Mouse (Mus musculus) C2C12 (cell line): ENCODE measurements at regions not wholly inside any gene's neighbourhood (a gene's known extent, or its start where the extent isn't known, plus 50 kb on each side); places are given as distances from the start of the nearest gene placed in this dataset.

Source experiments
- H3K27me3 ChIP-seq: one replicate; pipeline ENCODE4 v1.6.1; 2011; ENCODE audit not compliant: control insufficient read depth, insufficient read depth, insufficient read length
- H3K36me3 ChIP-seq: one replicate; pipeline ENCODE4 v1.6.1; 2011; ENCODE audit not compliant: control insufficient read depth, insufficient read depth
- H3K4me3 ChIP-seq: one replicate; pipeline ENCODE4 v1.5.1; 2011; ENCODE audit warnings: mild to moderate bottlenecking, control low read depth; ENCODE audit not compliant: poor library complexity, insufficient read depth, severe bottlenecking
- H3K79me2 ChIP-seq: one replicate; pipeline ENCODE4 v1.6.1; 2011; ENCODE audit not compliant: control insufficient read depth, insufficient read depth
- H3K79me3 ChIP-seq: one replicate; pipeline ENCODE4 v1.6.1; 2011; ENCODE audit warnings: low read depth, control low read depth
- H3ac ChIP-seq: one replicate; pipeline ENCODE3; 2011; ENCODE audit warnings: low read depth; ENCODE audit not compliant: control insufficient read depth, insufficient read length
- CEBPB ChIP-seq: IDR thresholded peaks from one replicate; pipeline ENCODE4 v1.6.1; 2011; ENCODE audit warnings: low read depth, mild to moderate bottlenecking, control low read depth, moderate library complexity
- CTCF ChIP-seq: IDR thresholded peaks from one replicate; pipeline ENCODE4 v1.5.1; 2011; ENCODE audit not compliant: control insufficient read depth, insufficient read depth, insufficient read length
- FOSL1 ChIP-seq: IDR thresholded peaks from one replicate; pipeline ENCODE4 v1.8.0; 2011; ENCODE audit warnings: mild to moderate bottlenecking, low read length; ENCODE audit not compliant: poor library complexity, insufficient read depth, severe bottlenecking
- MAX ChIP-seq: IDR thresholded peaks from one replicate; pipeline ENCODE4 v1.6.1; 2011; ENCODE audit warnings: mild to moderate bottlenecking, control low read depth
- MYOD1 ChIP-seq: IDR thresholded peaks from one replicate; pipeline ENCODE4 v1.6.1; 2011; ENCODE audit warnings: low read depth; ENCODE audit not compliant: control insufficient read depth, insufficient read length
- MYOG ChIP-seq: IDR thresholded peaks from one replicate; pipeline ENCODE4 v1.6.1; 2011; ENCODE audit not compliant: control insufficient read depth, insufficient read length; ENCODE audit errors: extremely low read depth
- USF1 ChIP-seq: IDR thresholded peaks from one replicate; pipeline ENCODE4 v1.6.1; 2011; ENCODE audit warnings: low read depth, mild to moderate bottlenecking, control low read depth, moderate library complexity

GRCm38 (mm10) chr11:22629581-22629980 is 117.7 kb downstream of the Tmem17 start:
- Histone ChIP-seq H3K79me3 (no peaks in the 10 kb centered on the region), H3K79me2 (no peaks in the 10 kb centered on the region), H3K27me3 (no peaks in the 10 kb centered on the region), H3K36me3 (no peaks in the 10 kb centered on the region), H3ac (peak overlapping the region; percentile 57), H3K4me3 (no peak overlapping the region)
- no peak for TF ChIP-seq CTCF
- no peak for TF ChIP-seq FOSL1
- TF ChIP-seq MYOG = no peak
- no peak for TF ChIP-seq MAX
- TF ChIP-seq USF1 = no peak

GRCm38 (mm10) chr11:22629991-22630390 is 118.1 kb downstream of the Tmem17 start:
- H3K36me3 ChIP-seq = no peaks in the 10 kb centered on the region
- H3ac ChIP-seq = no peak overlapping the region
- H3K79me3 ChIP-seq = no peaks in the 10 kb centered on the region
- no peak overlapping the region for H3K4me3 ChIP-seq
- TF ChIP-seq MYOG = no peak
- no peak for TF ChIP-seq CTCF
- TF ChIP-seq MAX = no peak
- TF ChIP-seq USF1 = no peak
- TF ChIP-seq MYOD1 = no peak
- TF ChIP-seq FOSL1 = no peak
- no peak for TF ChIP-seq CEBPB
- H3K27me3 ChIP-seq = no peaks in the 10 kb centered on the region
- H3K79me2 ChIP-seq = no peaks in the 10 kb centered on the region

GRCm38 (mm10) chr11:22630982-22631381 is 119.1 kb downstream of the Tmem17 start:
- Histone ChIP-seq H3K79me2 (no peaks in the 10 kb centered on the region), H3K36me3 (no peaks in the 10 kb centered on the region), H3K4me3 (no peak overlapping the region), H3ac (no peak overlapping the region), H3K79me3 (no peaks in the 10 kb centered on the region), H3K27me3 (no peaks in the 10 kb centered on the region)
- no peak for TF ChIP-seq MYOG
- no peak for TF ChIP-seq CEBPB
- no peak for TF ChIP-seq USF1
- no peak for TF ChIP-seq FOSL1
- TF ChIP-seq CTCF = no peak
- TF ChIP-seq MYOD1 = no peak

- TF ChIP-seq MYOD1 (no peak), USF1 (peak; percentile 61)
- Histone ChIP-seq H3K4me3 (no peak overlapping the region), H3ac (peak overlapping the region; percentile 27), H3K27me3 (no peaks in the 10 kb centered on the region), H3K79me2 (no peaks in the 10 kb centered on the region), H3K36me3 (no peaks in the 10 kb centered on the region), H3K79me3 (no peaks in the 10 kb centered on the region)
Observed at GRCm38 (mm10) chr11:22631606-22632313, 119.9 kb downstream of the Tmem17 start.

GRCm38 (mm10) chr11:22632314-22632700 is 120.4 kb downstream of the Tmem17 start:
- no peaks in the 10 kb centered on the region for H3K27me3 ChIP-seq
- H3K36me3 ChIP-seq = no peaks in the 10 kb centered on the region
- no peaks in the 10 kb centered on the region for H3K79me3 ChIP-seq
- H3K79me2 ChIP-seq = no peaks in the 10 kb centered on the region
- TF ChIP-seq FOSL1 (peak; percentile 59), MYOG (no peak), USF1 (no peak), MYOD1 (peak; percentile 24), CEBPB (no peak), CTCF (no peak)
- no peak overlapping the region for H3ac ChIP-seq
- no peak overlapping the region for H3K4me3 ChIP-seq

DNA sequence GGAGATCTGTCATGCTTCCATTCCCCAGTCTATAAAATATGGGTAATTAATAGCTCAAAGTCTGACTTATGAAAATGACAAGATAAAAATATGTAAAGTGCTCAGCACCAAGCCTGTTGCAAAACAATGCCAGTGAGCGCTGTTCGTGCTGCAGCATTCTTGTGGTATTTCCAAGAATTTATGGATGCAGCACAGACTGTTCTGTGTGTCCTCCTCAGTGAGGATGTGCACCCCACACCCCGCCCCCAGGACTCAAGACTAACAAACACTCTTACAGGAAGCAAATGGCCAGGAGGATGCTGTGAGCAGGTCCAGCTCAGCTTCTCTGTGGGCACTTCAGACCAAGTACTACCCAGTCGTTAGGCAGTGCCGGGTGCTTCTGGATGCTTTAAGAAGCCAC is 121.1 kb downstream of the Tmem17 start:
- peak overlapping the region; percentile 12 for H3ac ChIP-seq
- no peaks in the 10 kb centered on the region for H3K79me3 ChIP-seq
- H3K27me3 ChIP-seq = no peaks in the 10 kb centered on the region
- no peak overlapping the region for H3K4me3 ChIP-seq
- no peaks in the 10 kb centered on the region for H3K79me2 ChIP-seq
- TF ChIP-seq USF1 = no peak
- peak; percentile 85 for TF ChIP-seq CEBPB
- no peaks in the 10 kb centered on the region for H3K36me3 ChIP-seq
